Mouse (Mus musculus): ENCODE measurements around the gene Dnajc30. TPM values are rescaled to one million over a fixed set of nuclear protein-coding genes. Genes with fewer than 3 reads are reported as not detected.
A peak's percentile ranks its signal among the peaks of the same experiment; 100 is the strongest.

Dnajc30 gene
- polyA plus RNA-seq, 1 experiment from 2014 or later: 31.1 TPM

- no peak overlapping the region for H3K4me3 ChIP-seq (ENCODE audit: low read depth, low read length)
- ATAC-seq (ENCODE audit: low read depth): no peak
- no peak overlapping the region for H3K4me2 ChIP-seq (ENCODE audit: low read depth, low read length)
- peaks cover 4% of the 10 kb centered on the region; the same call in 1 of the 2 replicates for H3K4me1 ChIP-seq (ENCODE audit: control insufficient read depth, insufficient read depth, low read length)
- H3K36me3 ChIP-seq (ENCODE audit: control insufficient read depth, insufficient read depth, low read length): peaks cover 33% of the 10 kb centered on the region
- no peaks in the 10 kb centered on the region for H3K9me3 ChIP-seq (ENCODE audit: control insufficient read depth, low read length)
- no peaks in the 10 kb centered on the region for H3K27me3 ChIP-seq (replicated peaks; ENCODE audit: control insufficient read depth, insufficient read depth, low read length)
- no peak overlapping the region for H3K9ac ChIP-seq (ENCODE audit: low read depth, low read length)
- DNase-seq (ENCODE audit: low spot score): no peak
- 96% methylated on average over 2 of the region's 2 CpGs for WGBS
- H3K27ac ChIP-seq (replicated peaks; ENCODE audit: low read depth, low read length): no peak overlapping the region
Measured at GRCm38 (mm10) chr5:135072061-135072460, 8.1 kb downstream of the Dnajc30 start.

- H3K9ac ChIP-seq (ENCODE audit: low read depth, low read length): no peak overlapping the region
- no peaks in the 10 kb centered on the region for H3K27me3 ChIP-seq (replicated peaks; ENCODE audit: control insufficient read depth, insufficient read depth, low read length)
- peaks cover 28% of the 10 kb centered on the region for H3K36me3 ChIP-seq (ENCODE audit: control insufficient read depth, insufficient read depth, low read length)
- no peak overlapping the region for H3K4me2 ChIP-seq (ENCODE audit: low read depth, low read length)
- no peak overlapping the region for H3K4me3 ChIP-seq (ENCODE audit: low read depth, low read length)
- H3K9me3 ChIP-seq (ENCODE audit: control insufficient read depth, low read length): no peaks in the 10 kb centered on the region
- ATAC-seq (ENCODE audit: low read depth) (no peak), DNase-seq (ENCODE audit: low spot score) (no peak)
- no peak overlapping the region for H3K27ac ChIP-seq (replicated peaks; ENCODE audit: low read depth, low read length)
- H3K4me1 ChIP-seq (ENCODE audit: control insufficient read depth, insufficient read depth, low read length): peaks cover 4% of the 10 kb centered on the region; the same call in 1 of the 2 replicates
- WGBS: 69% methylated on average over 6 of the region's 6 CpGs
Measured at GRCm38 (mm10) chr5:135072720-135073119, 8.7 kb downstream of the Dnajc30 start.

GRCm38 (mm10) chr5:135073349-135074150 is 9.5 kb downstream of the Dnajc30 start:
- WGBS: 38% methylated on average over 13 of the region's 26 CpGs
- H3K4me2 ChIP-seq (ENCODE audit: low read depth, low read length): no peak overlapping the region; the same call in 1 of the 2 replicates
- no peaks in the 10 kb centered on the region for H3K27me3 ChIP-seq (replicated peaks; ENCODE audit: control insufficient read depth, insufficient read depth, low read length)
- DNase-seq (ENCODE audit: low spot score) (no peak), ATAC-seq (ENCODE audit: low read depth) (no peak)
- peaks cover 4% of the 10 kb centered on the region; the same call in 1 of the 2 replicates for H3K4me1 ChIP-seq (ENCODE audit: control insufficient read depth, insufficient read depth, low read length)
- no peak overlapping the region for H3K4me3 ChIP-seq (ENCODE audit: low read depth, low read length)
- peak overlapping the region; percentile 33; the same call in 1 of the 2 replicates for H3K27ac ChIP-seq (replicated peaks; ENCODE audit: low read depth, low read length)
- no peaks in the 10 kb centered on the region for H3K9me3 ChIP-seq (ENCODE audit: control insufficient read depth, low read length)
- H3K36me3 ChIP-seq (ENCODE audit: control insufficient read depth, insufficient read depth, low read length): peaks cover 28% of the 10 kb centered on the region
- peak overlapping the region; percentile 31 for H3K9ac ChIP-seq (ENCODE audit: low read depth, low read length)

- Histone ChIP-seq H3K4me1 (ENCODE audit: control insufficient read depth, insufficient read depth, low read length) (peaks cover 4% of the 10 kb centered on the region; the same call in 1 of the 2 replicates), H3K36me3 (ENCODE audit: control insufficient read depth, insufficient read depth, low read length) (peaks cover 28% of the 10 kb centered on the region), H3K4me2 (ENCODE audit: low read depth, low read length) (no peak overlapping the region), H3K9ac (ENCODE audit: low read depth, low read length) (no peak overlapping the region), H3K4me3 (ENCODE audit: low read depth, low read length) (no peak overlapping the region), H3K27me3 (replicated peaks; ENCODE audit: control insufficient read depth, insufficient read depth, low read length) (no peaks in the 10 kb centered on the region), H3K27ac (replicated peaks; ENCODE audit: low read depth, low read length) (no peak overlapping the region), H3K9me3 (ENCODE audit: control insufficient read depth, low read length) (no peaks in the 10 kb centered on the region)
- WGBS: 68% methylated on average over 4 of the region's 4 CpGs
- no peak for DNase-seq (ENCODE audit: low spot score)
- no peak for ATAC-seq (ENCODE audit: low read depth)
Measured at GRCm38 (mm10) chr5:135075655-135076054, 11.7 kb downstream of the Dnajc30 start.

- Histone ChIP-seq H3K4me3 (ENCODE audit: low read depth, low read length) (peak overlapping the region; percentile 94; the same call in 1 of the 2 replicates), H3K9me3 (ENCODE audit: control insufficient read depth, low read length) (no peaks in the 10 kb centered on the region), H3K27ac (replicated peaks; ENCODE audit: low read depth, low read length) (no peak overlapping the region), H3K4me2 (ENCODE audit: low read depth, low read length) (peak overlapping the region; percentile 69), H3K9ac (ENCODE audit: low read depth, low read length) (peak overlapping the region; percentile 98; the same call in 1 of the 2 replicates), H3K4me1 (ENCODE audit: control insufficient read depth, insufficient read depth, low read length) (peaks cover 4% of the 10 kb centered on the region; the same call in 1 of the 2 replicates), H3K27me3 (replicated peaks; ENCODE audit: control insufficient read depth, insufficient read depth, low read length) (no peaks in the 10 kb centered on the region), H3K36me3 (ENCODE audit: control insufficient read depth, insufficient read depth, low read length) (peaks cover 28% of the 10 kb centered on the region)
- WGBS: 90% methylated on average over 14 of the region's 14 CpGs
- no peak for DNase-seq (ENCODE audit: low spot score)
- ATAC-seq (ENCODE audit: low read depth): no peak
Measured at GRCm38 (mm10) chr5:135076368-135076767, 12.4 kb downstream of the Dnajc30 start.

- ATAC-seq (ENCODE audit: low read depth): peak; percentile 68
- Histone ChIP-seq H3K27me3 (replicated peaks; ENCODE audit: control insufficient read depth, insufficient read depth, low read length) (no peaks in the 10 kb centered on the region), H3K27ac (replicated peaks; ENCODE audit: low read depth, low read length) (peak overlapping the region; percentile 92), H3K4me2 (ENCODE audit: low read depth, low read length) (peak overlapping the region; percentile 69), H3K4me1 (ENCODE audit: control insufficient read depth, insufficient read depth, low read length) (peaks cover 4% of the 10 kb centered on the region; the same call in 1 of the 2 replicates), H3K36me3 (ENCODE audit: control insufficient read depth, insufficient read depth, low read length) (peaks cover 23% of the 10 kb centered on the region), H3K9me3 (ENCODE audit: control insufficient read depth, low read length) (no peaks in the 10 kb centered on the region), H3K4me3 (ENCODE audit: low read depth, low read length) (peak overlapping the region; percentile 94), H3K9ac (ENCODE audit: low read depth, low read length) (peak overlapping the region; percentile 98)
- DNase-seq (ENCODE audit: low spot score): peak; percentile 82
- WGBS: 15% methylated on average over 14 of the region's 14 CpGs
Measured at GRCm38 (mm10) chr5:135076931-135077505, 13.0 kb downstream of the Dnajc30 start.

GRCm38 (mm10) chr5:135077564-135078481 is 13.8 kb downstream of the Dnajc30 start, which contains the start of gene Vps37d:
Vps37d (minus strand) TSS chr5:135078266.
- peak; percentile 89 for ATAC-seq (ENCODE audit: low read depth)

GRCm38 (mm10) chr5:135078482-135078810 is 14.4 kb downstream of the Dnajc30 start:
- no peak for DNase-seq (ENCODE audit: low spot score)
- 2% methylated on average over 9 of the region's 11 CpGs for WGBS
- no peaks in the 10 kb centered on the region for H3K9me3 ChIP-seq (ENCODE audit: control insufficient read depth, low read length)
- H3K36me3 ChIP-seq (ENCODE audit: control insufficient read depth, insufficient read depth, low read length): peaks cover 12% of the 10 kb centered on the region; the same call in 1 of the 2 replicates
- H3K4me1 ChIP-seq (ENCODE audit: control insufficient read depth, insufficient read depth, low read length): peaks cover 1% of the 10 kb centered on the region; the same call in 1 of the 2 replicates
- peak; percentile 50 for ATAC-seq (ENCODE audit: low read depth)
- peak overlapping the region; percentile 69 for H3K4me2 ChIP-seq (ENCODE audit: low read depth, low read length)
- H3K4me3 ChIP-seq (ENCODE audit: low read depth, low read length): peak overlapping the region; percentile 94
- no peak overlapping the region for H3K27ac ChIP-seq (replicated peaks; ENCODE audit: low read depth, low read length)
- H3K9ac ChIP-seq (ENCODE audit: low read depth, low read length): peak overlapping the region; percentile 98
- no peaks in the 10 kb centered on the region for H3K27me3 ChIP-seq (replicated peaks; ENCODE audit: control insufficient read depth, insufficient read depth, low read length)

More at GRCm38 (mm10) chr5:135077564-135078481, 13.8 kb downstream of the Dnajc30 start, which contains the start of gene Vps37d:
- H3K9me3 ChIP-seq (ENCODE audit: control insufficient read depth, low read length): no peaks in the 10 kb centered on the region
- WGBS: 0% methylated on average over 19 of the region's 83 CpGs
- DNase-seq (ENCODE audit: low spot score): peak; percentile 91
- peak within 1 kb of the TSS; percentile 92 for H3K27ac ChIP-seq (replicated peaks; ENCODE audit: low read depth, low read length)
- peaks cover 15% of the 10 kb centered on the region; the same call in 1 of the 2 replicates for H3K36me3 ChIP-seq (ENCODE audit: control insufficient read depth, insufficient read depth, low read length)
- peak within 1 kb of the TSS; percentile 94 for H3K4me3 ChIP-seq (ENCODE audit: low read depth, low read length)
- H3K9ac ChIP-seq (ENCODE audit: low read depth, low read length): peak within 1 kb of the TSS; percentile 98
- peak within 1 kb of the TSS; percentile 69 for H3K4me2 ChIP-seq (ENCODE audit: low read depth, low read length)
- peaks cover 4% of the 10 kb centered on the region; the same call in 1 of the 2 replicates for H3K4me1 ChIP-seq (ENCODE audit: control insufficient read depth, insufficient read depth, low read length)
- H3K27me3 ChIP-seq (replicated peaks; ENCODE audit: control insufficient read depth, insufficient read depth, low read length): no peaks in the 10 kb centered on the region

Measured in embryonic facial prominence, embryonic 14.5 days (tissue).